Mouse (Mus musculus): Measurements from ENCODE around the gene L3mbtl2.

GRCm38 (mm10) chr15:81650636-81651035 is 13.1 kb upstream of the L3mbtl2 start:
- TF ChIP-seq GATA1 (IDR thresholded peaks at IDR 0.05; ENCODE audit: low read length) (no peak), TAL1 (IDR thresholded peaks at IDR 0.05; ENCODE audit: low read length) (no peak)

All from erythroblast, embryonic 14.5 days (primary cell).